ENCODE assay signal across 25 mouse cellular contexts in the genomic region with DNA sequence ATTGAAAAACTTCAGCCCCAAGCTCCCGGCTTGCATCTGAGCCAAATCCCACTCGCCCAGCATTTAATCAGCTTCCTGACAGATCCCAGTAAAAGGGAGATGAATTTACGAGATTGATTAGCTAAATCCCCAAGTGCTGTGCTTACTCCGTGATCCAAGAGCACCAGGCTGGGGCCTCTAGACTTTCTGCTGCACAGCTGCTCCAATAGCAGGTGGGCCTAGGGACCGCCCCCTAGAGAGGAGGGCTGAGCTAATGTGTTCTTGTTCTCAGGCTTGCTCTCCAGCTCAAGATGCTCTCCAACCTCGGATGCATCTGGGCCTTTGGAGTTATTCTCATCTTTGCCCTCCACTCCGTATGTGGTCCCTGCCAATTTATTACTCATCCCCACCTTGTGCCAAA. TPM values are rescaled to one million over a fixed set of nuclear protein-coding genes. Genes with fewer than 3 reads are reported as not detected.
DNase-seq lines count a peak whose midpoint lies in the region; ATAC-seq lines count a peak whose summit lies in the region.
"Had no signal": no experiment of that assay in that cellular context is flagged by ENCODE, and none has a peak within 500 bp of the region (broad histone marks: within the 10 kb centered on the region; RNA-seq: fewer than 3 reads in every experiment).

No protein-coding gene starts in this region.

- H3K9ac ChIP-seq in forebrain, embryonic 15.5 days (replicated peaks), result no peak overlapping the region
- H3K9ac ChIP-seq in forebrain, embryonic 12.5 days, result no peak overlapping the region
- H3K9ac ChIP-seq in midbrain, embryonic 14.5 days (replicated peaks; ENCODE audit: low read length), result no peak overlapping the region
- H3K9ac ChIP-seq in midbrain, embryonic 13.5 days (replicated peaks), result no peak overlapping the region
- no peak overlapping the region for H3K9ac ChIP-seq in hindbrain, embryonic 16.5 days (ENCODE audit: low read depth, low read length)
- no peak overlapping the region for H3K9ac ChIP-seq in midbrain, embryonic 16.5 days (ENCODE audit: low read depth, low read length)
- H3K9ac ChIP-seq: heart, embryonic 15.5 days; hindbrain, embryonic 15.5 days; kidney, embryonic 15.5 days had no signal

- H3K4me2 ChIP-seq in forebrain, embryonic 15.5 days (replicated peaks), result no peak overlapping the region
- no peak overlapping the region for H3K4me2 ChIP-seq in forebrain, embryonic 12.5 days
- no peak overlapping the region for H3K4me2 ChIP-seq in midbrain, embryonic 14.5 days (ENCODE audit: low read length)
- no peak overlapping the region for H3K4me2 ChIP-seq in midbrain, embryonic 13.5 days (replicated peaks)
- no peak overlapping the region for H3K4me2 ChIP-seq in hindbrain, embryonic 16.5 days (ENCODE audit: low read length)
- H3K4me2 ChIP-seq in midbrain, embryonic 16.5 days (ENCODE audit: low read length), result no peak overlapping the region
- H3K4me2 ChIP-seq: heart, embryonic 15.5 days; hindbrain, embryonic 15.5 days; kidney, embryonic 15.5 days had no signal

- no peak overlapping the region for H3K4me3 ChIP-seq in forebrain, embryonic 15.5 days
- H3K4me3 ChIP-seq in forebrain, embryonic 12.5 days (replicated peaks), result no peak overlapping the region
- no peak overlapping the region for H3K4me3 ChIP-seq in midbrain, embryonic 14.5 days (replicated peaks; ENCODE audit: low read depth, low read length)
- no peak overlapping the region for H3K4me3 ChIP-seq in midbrain, embryonic 13.5 days (replicated peaks)
- H3K4me3 ChIP-seq in hindbrain, embryonic 16.5 days (ENCODE audit: low read length), result no peak overlapping the region
- H3K4me3 ChIP-seq in midbrain, embryonic 16.5 days (ENCODE audit: low read depth, low read length), result no peak overlapping the region
- H3K4me3 ChIP-seq: erythroblast, embryonic 14.5 days; heart, embryonic 15.5 days; hindbrain, embryonic 15.5 days; kidney, embryonic 15.5 days; left cerebral cortex, adult 2 months; megakaryocyte, embryonic 14.5 days had no signal

- no peak overlapping the region for H3K27ac ChIP-seq in forebrain, embryonic 15.5 days (replicated peaks)
- H3K27ac ChIP-seq in forebrain, embryonic 12.5 days, result no peak overlapping the region
- no peak overlapping the region for H3K27ac ChIP-seq in midbrain, embryonic 14.5 days (replicated peaks; ENCODE audit: low read depth, low read length)
- no peak overlapping the region for H3K27ac ChIP-seq in midbrain, embryonic 13.5 days
- H3K27ac ChIP-seq in hindbrain, embryonic 16.5 days (ENCODE audit: low read depth, low read length), result no peak overlapping the region
- no peak overlapping the region for H3K27ac ChIP-seq in midbrain, embryonic 16.5 days (ENCODE audit: low read length)
- H3K27ac ChIP-seq: heart, embryonic 15.5 days; hindbrain, embryonic 15.5 days; kidney, embryonic 15.5 days; left cerebral cortex, adult 2 months had no signal

- 0 out of 2 replicates have a peak, but pooled peaks have one; percentile 32 for ATAC-seq in forebrain, embryonic 15.5 days (replicated peaks)
- ATAC-seq in forebrain, embryonic 12.5 days (ENCODE audit: low FRiP score), result no peak
- ATAC-seq in midbrain, embryonic 14.5 days (ENCODE audit: low FRiP score, low TSS enrichment), result no peak
- ATAC-seq in midbrain, embryonic 13.5 days, result no peak
- ATAC-seq in hindbrain, embryonic 16.5 days, result 0 out of 2 replicates have a peak, but pooled peaks have one; percentile 34
- no peak for ATAC-seq in midbrain, embryonic 16.5 days
- ATAC-seq: intestine, postnatal 0 days had no signal

- peak; percentile 6 for DNase-seq in midbrain, embryonic 14.5 days
- peak; percentile 8 for DNase-seq in retina, postnatal 1 day
- no peak for DNase-seq in urinary bladder, postnatal 25 days (ENCODE audit: low spot score)
- DNase-seq: adrenal gland, postnatal 25 days; B cell, adult 2 months; cerebellum, adult 18-20 months; cerebellum, postnatal 36 days; gastrocnemius, postnatal 25 days; left cerebral cortex, postnatal 4 days; lung, adult 18-20 months had no signal

- H3K36me3 ChIP-seq in forebrain, embryonic 15.5 days, result no peaks in the 10 kb centered on the region
- no peaks in the 10 kb centered on the region for H3K36me3 ChIP-seq in forebrain, embryonic 12.5 days (replicated peaks)
- no peaks in the 10 kb centered on the region for H3K36me3 ChIP-seq in midbrain, embryonic 14.5 days (ENCODE audit: control insufficient read depth, insufficient read depth, low read length)
- H3K36me3 ChIP-seq in midbrain, embryonic 13.5 days, result no peaks in the 10 kb centered on the region
- H3K36me3 ChIP-seq in hindbrain, embryonic 16.5 days (ENCODE audit: control insufficient read depth, insufficient read depth, low read length), result no peaks in the 10 kb centered on the region
- H3K36me3 ChIP-seq in midbrain, embryonic 16.5 days (ENCODE audit: control insufficient read depth, insufficient read depth, low read length), result no peaks in the 10 kb centered on the region
- H3K36me3 ChIP-seq: heart, embryonic 15.5 days; hindbrain, embryonic 15.5 days; kidney, embryonic 15.5 days had no signal

- H3K9me3 ChIP-seq in forebrain, embryonic 15.5 days, result no peaks in the 10 kb centered on the region
- H3K9me3 ChIP-seq in forebrain, embryonic 12.5 days, result no peaks in the 10 kb centered on the region
- H3K9me3 ChIP-seq in midbrain, embryonic 14.5 days (ENCODE audit: control insufficient read depth, low read length), result no peaks in the 10 kb centered on the region
- no peaks in the 10 kb centered on the region for H3K9me3 ChIP-seq in midbrain, embryonic 13.5 days
- no peaks in the 10 kb centered on the region for H3K9me3 ChIP-seq in hindbrain, embryonic 16.5 days (ENCODE audit: control insufficient read depth, low read length)
- H3K9me3 ChIP-seq in midbrain, embryonic 16.5 days (replicated peaks; ENCODE audit: control insufficient read depth, low read length, poor library complexity, severe bottlenecking), result no peaks in the 10 kb centered on the region
- H3K9me3 ChIP-seq: heart, embryonic 15.5 days; hindbrain, embryonic 15.5 days; kidney, embryonic 15.5 days; megakaryocyte, embryonic 14.5 days had no signal

- WGBS in forebrain, embryonic 15.5 days, result 62% methylated on average over 7 of the region's 7 CpGs
- WGBS in forebrain, embryonic 12.5 days, result 69% methylated on average over 7 of the region's 7 CpGs
- WGBS in midbrain, embryonic 14.5 days, result 52% methylated on average over 7 of the region's 7 CpGs
- WGBS in midbrain, embryonic 13.5 days, result 74% methylated on average over 7 of the region's 7 CpGs
- 44% methylated on average over 7 of the region's 7 CpGs for WGBS in hindbrain, embryonic 16.5 days
- WGBS in midbrain, embryonic 16.5 days, result 42% methylated on average over 7 of the region's 7 CpGs

- no peaks in the 10 kb centered on the region for H3K4me1 ChIP-seq in forebrain, embryonic 15.5 days
- no peaks in the 10 kb centered on the region for H3K4me1 ChIP-seq in forebrain, embryonic 12.5 days
- H3K4me1 ChIP-seq in midbrain, embryonic 14.5 days (ENCODE audit: control insufficient read depth, insufficient read depth, low read length), result no peaks in the 10 kb centered on the region
- H3K4me1 ChIP-seq in midbrain, embryonic 13.5 days (replicated peaks), result no peaks in the 10 kb centered on the region
- H3K4me1 ChIP-seq in hindbrain, embryonic 16.5 days (ENCODE audit: control insufficient read depth, insufficient read depth, low read depth, low read length), result no peaks in the 10 kb centered on the region
- no peaks in the 10 kb centered on the region for H3K4me1 ChIP-seq in midbrain, embryonic 16.5 days (ENCODE audit: control insufficient read depth, insufficient read depth, low read length)
- H3K4me1 ChIP-seq: heart, embryonic 15.5 days; hindbrain, embryonic 15.5 days; kidney, embryonic 15.5 days; megakaryocyte, embryonic 14.5 days had no signal

- no peaks in the 10 kb centered on the region for H3K27me3 ChIP-seq in forebrain, embryonic 15.5 days
- H3K27me3 ChIP-seq in forebrain, embryonic 12.5 days, result peaks cover 57% of the 10 kb centered on the region
- H3K27me3 ChIP-seq in midbrain, embryonic 14.5 days (ENCODE audit: control insufficient read depth, insufficient read depth, low read length), result no peaks in the 10 kb centered on the region; the same call in none of the 2 replicates
- peaks cover 47% of the 10 kb centered on the region for H3K27me3 ChIP-seq in midbrain, embryonic 13.5 days
- peaks cover 2% of the 10 kb centered on the region for H3K27me3 ChIP-seq in hindbrain, embryonic 16.5 days (replicated peaks; ENCODE audit: control insufficient read depth, insufficient read depth, low read length)
- H3K27me3 ChIP-seq in midbrain, embryonic 16.5 days (ENCODE audit: control insufficient read depth, insufficient read depth, low read depth, low read length), result peaks cover 11% of the 10 kb centered on the region

RNA-seq across cellular contexts. Expression of a gene that starts 36.4 kb away (rescaled TPM):
- polyA plus RNA-seq in forebrain, embryonic 15.5 days (2015; fragmentation: Nextera tagmentation; extraction: Ambion mirVana), result 1.3 and 1.4 TPM in 2 replicates
- polyA plus RNA-seq in forebrain, embryonic 12.5 days (2016; fragmentation: Nextera tagmentation; extraction: Ambion mirVana), result 0.63 and 1.4 TPM in 2 replicates
- polyA plus RNA-seq in midbrain, embryonic 14.5 days (2014; fragmentation: Nextera tagmentation; extraction: Ambion mirVana), result 3.6 and 3.7 TPM in 2 replicates
- polyA plus RNA-seq in midbrain, embryonic 13.5 days (2015; fragmentation: Nextera tagmentation; extraction: Ambion mirVana), result 2.8 and 3.8 TPM in 2 replicates
- 3.1 and 4.2 TPM in 2 replicates for polyA plus RNA-seq in hindbrain, embryonic 16.5 days (2015; fragmentation: Nextera tagmentation; extraction: Ambion mirVana)
- 3.6 and 5.2 TPM in 2 replicates for polyA plus RNA-seq in midbrain, embryonic 16.5 days (2015; fragmentation: Nextera tagmentation; extraction: Ambion mirVana)
- polyA plus RNA-seq: intestine, postnatal 0 days; liver, adult 2 months; stomach, embryonic 16.5 days; thymus, postnatal 0 days had no signal

Comparison
In these comparisons a context has a peak if more than half of its experiments do, and no peak if none do; other contexts are left out.
1. ATAC-seq: peak in forebrain, embryonic 15.5 days (single experiment) and hindbrain, embryonic 16.5 days (single experiment); none in forebrain, embryonic 12.5 days (single experiment), midbrain, embryonic 14.5 days (single experiment), midbrain, embryonic 13.5 days (single experiment) and midbrain, embryonic 16.5 days (single experiment).